Mouse (Mus musculus): Measurements from ENCODE around the gene Ttn. TPM values are rescaled to one million over a fixed set of nuclear protein-coding genes. Genes with fewer than 3 reads are reported as not detected.

The Ttn gene
- total RNA-seq, 2 experiments from 2014 or later = 0.02 TPM; not detected in 1

- ATAC-seq (replicated peaks; ENCODE audit: poor library complexity) = no peak
Observed at GRCm38 (mm10) chr2:76672134-76672745, 310.1 kb downstream of the Ttn start.

- no peak for ATAC-seq (replicated peaks; ENCODE audit: poor library complexity)
Observed at GRCm38 (mm10) chr2:76671641-76672040, 310.7 kb downstream of the Ttn start.

- no peak for ATAC-seq (replicated peaks; ENCODE audit: poor library complexity)
Observed at GRCm38 (mm10) chr2:76667200-76667599, 315.1 kb downstream of the Ttn start.

GRCm38 (mm10) chr2:76665531-76665930 is 316.8 kb downstream of the Ttn start:
- ATAC-seq (replicated peaks; ENCODE audit: poor library complexity) = no peak

- ATAC-seq (replicated peaks; ENCODE audit: poor library complexity) = no peak
Observed at GRCm38 (mm10) chr2:76659419-76659818, 322.9 kb downstream of the Ttn start.

GRCm38 (mm10) chr2:76658551-76658950 is 323.8 kb downstream of the Ttn start:
- 0 out of 2 replicates have a peak, but pooled peaks have one; percentile 5 for ATAC-seq (replicated peaks; ENCODE audit: poor library complexity)

GRCm38 (mm10) chr2:76655982-76656381 is 326.4 kb downstream of the Ttn start:
- ATAC-seq (replicated peaks; ENCODE audit: poor library complexity) = peak; percentile 75

- ATAC-seq (replicated peaks; ENCODE audit: poor library complexity) = no peak
Observed at GRCm38 (mm10) chr2:76655444-76655843, 326.9 kb downstream of the Ttn start.

- no peak for ATAC-seq (replicated peaks; ENCODE audit: poor library complexity)
Observed at GRCm38 (mm10) chr2:76654646-76655045, 327.7 kb downstream of the Ttn start.

Other genes starting within 250 kb of the Ttn start
- gene Ccdc141, start 188.1 kb upstream of the Ttn start, total RNA-seq (2015) = 0.30 and 1.3 TPM in 2 replicates
- not detected in 2 replicates for gene Ccdc141, start 188.1 kb upstream of the Ttn start, total RNA-seq (2017)

All from megakaryocyte progenitor cell, adult 5-6 weeks (primary cell).